Mouse (Mus musculus) CH12.LX (cell line): ENCODE measurements at regions not wholly inside any gene's neighbourhood (a gene's known extent, or its start where the extent isn't known, plus 50 kb on each side); places are given as distances from the start of the nearest gene placed in this dataset.
"Not testable (repeated sequence)": the region's sequence is repeated elsewhere in the genome, so short reads cannot be mapped to it uniquely, and the experiment has no call there.

Source experiments
- BHLHE40 ChIP-seq: IDR thresholded peaks from 2 replicates; pipeline ENCODE4 v1.6.1; 2011; ENCODE audit warnings: mild to moderate bottlenecking, low read depth, low read length, improper control_type of control experiment
- CTCF ChIP-seq, 2 experiments: IDR thresholded peaks in 1 of 2; conservative IDR thresholded peaks in 1 of 2; 2 replicates each; pipeline ENCODE4 v1.5.1; 2011 to 2012; ENCODE audit warnings: low read depth in 2 of 2, low read length in 2 of 2, improper control_type of control experiment in 1 of 2, inconsistent platforms in 1 of 2, mild to moderate bottlenecking in 1 of 2, moderate library complexity in 1 of 2
- ELF1 ChIP-seq: IDR thresholded peaks from 2 replicates; pipeline ENCODE4 v1.6.1; 2014; ENCODE audit warnings: low read depth, mild to moderate bottlenecking, inconsistent platforms, low read length, improper control_type of control experiment
- EP300 ChIP-seq: IDR thresholded peaks from 2 replicates; pipeline ENCODE4 v1.6.1; 2011; ENCODE audit warnings: low read length, improper control_type of control experiment
- POLR2A ChIP-seq: IDR thresholded peaks from 2 replicates; pipeline ENCODE4 v1.6.1; 2011; ENCODE audit warnings: low read depth, mild to moderate bottlenecking, improper control_type of control experiment, low read length
- SIN3A ChIP-seq: IDR thresholded peaks from 2 replicates; pipeline ENCODE4 v1.6.1; 2012; ENCODE audit warnings: low read length, improper control_type of control experiment, inconsistent platforms
- UBTF ChIP-seq: IDR thresholded peaks from 2 replicates; pipeline ENCODE4 v1.6.1; 2012; ENCODE audit warnings: low read depth, mild to moderate bottlenecking, inconsistent platforms, low read length, improper control_type of control experiment, moderate library complexity
- USF2 ChIP-seq: conservative IDR thresholded peaks from 2 replicates; pipeline ENCODE4 v1.6.1; 2011; ENCODE audit warnings: low read depth, low read length, improper control_type of control experiment

DNA sequence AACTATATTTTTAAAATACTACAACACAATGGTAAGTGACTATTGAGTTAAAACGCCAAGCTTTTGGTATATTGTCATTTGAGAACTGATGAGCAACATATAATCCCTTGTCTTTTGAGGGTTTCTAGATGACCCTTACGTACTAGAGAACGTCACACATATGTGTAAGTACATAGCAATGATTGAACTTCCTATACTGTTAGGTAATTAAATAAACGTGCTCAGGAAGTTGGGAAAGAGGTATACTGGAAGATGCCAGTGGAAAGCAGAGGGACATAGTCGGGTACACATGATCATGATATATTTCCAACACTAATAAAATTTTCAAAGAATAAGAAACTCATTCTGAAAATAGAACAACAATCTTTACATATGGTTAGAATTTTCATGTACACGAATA, 914.6 kb upstream of the Zfp386 start:
- TF ChIP-seq CTCF (conservative IDR thresholded peaks at IDR 0.05 in 1 of 2, IDR thresholded peaks at IDR 0.05 in 1 of 2; ENCODE audit: low read depth in 2 of 2, low read length in 2 of 2); EP300; SIN3A; POLR2A; UBTF; USF2; ELF1; BHLHE40: not testable (repeated sequence)
